29 mouse cellular contexts compared by ENCODE assay signal in the genomic region with DNA sequence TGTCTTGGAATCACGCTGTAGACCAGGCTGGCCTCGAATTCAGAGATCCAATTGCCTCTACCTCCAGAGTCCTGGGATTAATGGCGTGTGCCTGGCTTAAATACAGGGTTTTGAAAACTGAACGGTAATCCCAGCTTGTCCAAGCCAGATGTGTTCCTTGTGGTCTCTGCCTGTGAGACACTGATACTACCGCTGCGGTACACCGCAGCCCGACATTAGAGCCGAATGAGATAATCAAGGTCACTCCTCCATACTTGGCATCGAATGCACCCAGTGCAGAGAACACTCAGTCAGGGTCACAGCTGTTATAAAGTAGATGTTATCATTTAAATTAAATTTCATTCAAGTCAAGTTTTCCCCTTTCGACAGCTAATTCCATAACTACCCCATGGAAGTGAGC. TPM values are rescaled to one million over a fixed set of nuclear protein-coding genes. Genes with fewer than 3 reads are reported as not detected.
DNase-seq lines count a peak whose midpoint lies in the region; ATAC-seq and TF ChIP-seq lines count a peak whose summit lies in the region.
"Had no signal": no experiment of that assay in that cellular context is flagged by ENCODE, and none has a peak within 500 bp of the region (broad histone marks: within the 10 kb centered on the region; RNA-seq: fewer than 3 reads in every experiment).

No protein-coding gene starts in this region.

- no peak for TF ChIP-seq RAD21 in MEL (IDR thresholded peaks at IDR 0.05; ENCODE audit: low read depth, low read length)

- H3K79me2 ChIP-seq in MEL (ENCODE audit: control insufficient read depth, insufficient read depth, low read length, poor library complexity), result peaks cover 4% of the 10 kb centered on the region; the same call in 1 of the 2 replicates

- no peaks in the 10 kb centered on the region for H3K27me3 ChIP-seq in embryonic facial prominence, embryonic 15.5 days
- H3K27me3 ChIP-seq in embryonic facial prominence, embryonic 10.5 days (replicated peaks; ENCODE audit: low read depth, poor library complexity, severe bottlenecking), result peaks cover 20% of the 10 kb centered on the region
- H3K27me3 ChIP-seq in limb, embryonic 13.5 days, result peaks cover 10% of the 10 kb centered on the region
- H3K27me3 ChIP-seq in limb, embryonic 10.5 days (ENCODE audit: low read depth, poor library complexity, severe bottlenecking), result peaks cover 20% of the 10 kb centered on the region
- peaks cover 0 to 2% of the 10 kb centered on the region in 2 experiments; a peak in 1 of 4 replicates for H3K27me3 ChIP-seq in MEL (ENCODE audit: control insufficient read depth in 1 of 2, insufficient read depth in 2 of 2, low read length in 2 of 2)
- no peaks in the 10 kb centered on the region for H3K27me3 ChIP-seq in forebrain, postnatal 0 days (ENCODE audit: insufficient read depth, low read length)

- no peak overlapping the region for H3K27ac ChIP-seq in embryonic facial prominence, embryonic 15.5 days (replicated peaks)
- H3K27ac ChIP-seq in embryonic facial prominence, embryonic 10.5 days (replicated peaks), result no peak overlapping the region
- no peak overlapping the region for H3K27ac ChIP-seq in limb, embryonic 13.5 days
- H3K27ac ChIP-seq in limb, embryonic 10.5 days, result no peak overlapping the region
- no peak overlapping the region; the same call in 1 of the 2 replicates for H3K27ac ChIP-seq in MEL (ENCODE audit: control insufficient read depth, low read depth, low read length)
- no peak overlapping the region for H3K27ac ChIP-seq in forebrain, postnatal 0 days (ENCODE audit: low read depth, low read length)
- H3K27ac ChIP-seq: embryonic facial prominence, embryonic 12.5 days; forebrain, embryonic 12.5 days; limb, embryonic 12.5 days had no signal

- peaks cover 11% of the 10 kb centered on the region for H3K36me3 ChIP-seq in embryonic facial prominence, embryonic 15.5 days
- H3K36me3 ChIP-seq in embryonic facial prominence, embryonic 10.5 days (replicated peaks), result peaks cover 13% of the 10 kb centered on the region
- peaks cover 9% of the 10 kb centered on the region for H3K36me3 ChIP-seq in limb, embryonic 13.5 days
- peaks cover 14% of the 10 kb centered on the region for H3K36me3 ChIP-seq in limb, embryonic 10.5 days
- peaks cover 0 to 14% of the 10 kb centered on the region in 2 experiments; a peak in 2 of 4 replicates for H3K36me3 ChIP-seq in MEL (ENCODE audit: control insufficient read depth in 1 of 2, insufficient read depth in 2 of 2, low read length in 2 of 2)
- H3K36me3 ChIP-seq in forebrain, postnatal 0 days (ENCODE audit: insufficient read depth), result peaks cover 9% of the 10 kb centered on the region

- no peak for TF ChIP-seq CTCF in MEL (IDR thresholded peaks at IDR 0.05 in 2 of 3, conservative IDR thresholded peaks at IDR 0.05 in 1 of 3; ENCODE audit: control insufficient read depth in 1 of 3, insufficient read depth in 1 of 3, low read depth in 2 of 3, low read length in 3 of 3, poor library complexity in 1 of 3, severe bottlenecking in 1 of 3)
- no peak for TF ChIP-seq CTCF in forebrain, postnatal 0 days (IDR thresholded peaks at IDR 0.05; ENCODE audit: low read depth)

- H3K9me3 ChIP-seq in embryonic facial prominence, embryonic 15.5 days (replicated peaks), result no peaks in the 10 kb centered on the region
- H3K9me3 ChIP-seq in embryonic facial prominence, embryonic 10.5 days, result no peaks in the 10 kb centered on the region
- no peaks in the 10 kb centered on the region for H3K9me3 ChIP-seq in limb, embryonic 13.5 days
- no peaks in the 10 kb centered on the region for H3K9me3 ChIP-seq in limb, embryonic 10.5 days (replicated peaks)
- H3K9me3 ChIP-seq in MEL (replicated peaks; ENCODE audit: insufficient read depth, low read length), result no peaks in the 10 kb centered on the region
- H3K9me3 ChIP-seq in forebrain, postnatal 0 days (ENCODE audit: low read length), result no peaks in the 10 kb centered on the region
- H3K9me3 ChIP-seq: embryonic facial prominence, embryonic 12.5 days; forebrain, embryonic 12.5 days; limb, embryonic 12.5 days; megakaryocyte, embryonic 14.5 days had no signal

- H3K9ac ChIP-seq in embryonic facial prominence, embryonic 15.5 days, result no peak overlapping the region
- H3K9ac ChIP-seq in limb, embryonic 13.5 days, result no peak overlapping the region
- H3K9ac ChIP-seq in MEL (ENCODE audit: control insufficient read depth, low read depth, low read length, poor library complexity, severe bottlenecking), result no peak overlapping the region
- H3K9ac ChIP-seq in forebrain, postnatal 0 days, result no peak overlapping the region

- peak; percentile 94 to 96 for TF ChIP-seq EP300 in MEL (IDR thresholded peaks at IDR 0.05; ENCODE audit: low read depth in 1 of 2, low read length in 2 of 2)

- H3K4me3 ChIP-seq in embryonic facial prominence, embryonic 15.5 days (replicated peaks), result peak overlapping the region; percentile 69; the same call in 1 of the 2 replicates
- no peak overlapping the region for H3K4me3 ChIP-seq in embryonic facial prominence, embryonic 10.5 days
- H3K4me3 ChIP-seq in limb, embryonic 13.5 days, result no peak overlapping the region
- H3K4me3 ChIP-seq in limb, embryonic 10.5 days, result no peak overlapping the region; the same call in 1 of the 2 replicates
- no peak overlapping the region for H3K4me3 ChIP-seq in MEL (ENCODE audit: control insufficient read depth in 1 of 2, insufficient read depth in 1 of 2, low read depth in 2 of 2, low read length in 2 of 2)
- no peak overlapping the region for H3K4me3 ChIP-seq in forebrain, postnatal 0 days (ENCODE audit: low read depth, low read length)

- no peak for DNase-seq in embryonic facial prominence, embryonic 10.5 days (ENCODE audit: low spot score)
- no peak for DNase-seq in limb, embryonic 10.5 days (ENCODE audit: low spot score)
- DNase-seq in MEL (ENCODE audit: low read depth, low spot score), result peak; percentile 92
- no peak for DNase-seq in forebrain, postnatal 0 days
- DNase-seq: cerebellum, adult 11 months; heart, adult 11 months; kidney, postnatal 25 days; lung, adult 18-20 months; right cerebral cortex, postnatal 4 days had no signal

- TF ChIP-seq POLR2A in MEL (IDR thresholded peaks at IDR 0.05; ENCODE audit: control insufficient read depth in 1 of 2, insufficient read depth in 1 of 2, low read depth in 1 of 2, low read length in 2 of 2, poor library complexity in 1 of 2), result no peak

- no peak overlapping the region for H3K4me2 ChIP-seq in embryonic facial prominence, embryonic 15.5 days (replicated peaks)
- 0 out of 2 replicates have a peak overlapping the region, but pooled peaks have one; percentile 96 for H3K4me2 ChIP-seq in limb, embryonic 13.5 days (replicated peaks)
- no peak overlapping the region for H3K4me2 ChIP-seq in forebrain, postnatal 0 days (ENCODE audit: low read depth)

- WGBS in embryonic facial prominence, embryonic 15.5 days, result 76% methylated on average over 11 of the region's 11 CpGs
- 91% methylated on average over 11 of the region's 11 CpGs for WGBS in embryonic facial prominence, embryonic 10.5 days
- WGBS in limb, embryonic 13.5 days, result 92% methylated on average over 11 of the region's 11 CpGs
- 94% methylated on average over 11 of the region's 11 CpGs for WGBS in limb, embryonic 10.5 days
- WGBS in forebrain, postnatal 0 days, result 95% methylated on average over 11 of the region's 11 CpGs

- H3K4me1 ChIP-seq in embryonic facial prominence, embryonic 15.5 days, result peaks cover 48% of the 10 kb centered on the region
- H3K4me1 ChIP-seq in embryonic facial prominence, embryonic 10.5 days, result peaks cover 42% of the 10 kb centered on the region
- peaks cover 37% of the 10 kb centered on the region for H3K4me1 ChIP-seq in limb, embryonic 13.5 days
- peaks cover 32% of the 10 kb centered on the region for H3K4me1 ChIP-seq in limb, embryonic 10.5 days
- H3K4me1 ChIP-seq in MEL (ENCODE audit: control insufficient read depth in 1 of 2, insufficient read depth in 2 of 2, low read length in 2 of 2), result peaks cover 2 to 26% of the 10 kb centered on the region in 2 experiments
- H3K4me1 ChIP-seq in forebrain, postnatal 0 days (ENCODE audit: insufficient read depth), result peaks cover 14% of the 10 kb centered on the region; the same call in 1 of the 2 replicates

- no peak for ATAC-seq in embryonic facial prominence, embryonic 15.5 days (ENCODE audit: insufficient number of reproducible peaks, low FRiP score, low TSS enrichment, low read depth)
- no peak for ATAC-seq in limb, embryonic 13.5 days (ENCODE audit: low FRiP score, low read depth)
- ATAC-seq in megakaryocyte progenitor cell, adult 5-6 weeks (replicated peaks; ENCODE audit: poor library complexity), result peak; percentile 40
- no peak for ATAC-seq in forebrain, postnatal 0 days
- ATAC-seq: hindbrain, postnatal 0 days had no signal

RNA-seq across cellular contexts. Expression of gene Irgq, which starts 1.6 kb away (rescaled TPM):
- polyA plus RNA-seq in embryonic facial prominence, embryonic 15.5 days (2015; fragmentation: Nextera tagmentation; extraction: Ambion mirVana), result 11.2 and 11.4 TPM in 2 replicates
- polyA plus RNA-seq in embryonic facial prominence, embryonic 10.5 days (2016; fragmentation: Nextera tagmentation; extraction: Ambion mirVana), result 8.2 and 8.9 TPM in 2 replicates
- polyA plus RNA-seq in limb, embryonic 13.5 days (2015; fragmentation: Nextera tagmentation; extraction: Ambion mirVana), result 6.8 and 8.1 TPM in 2 replicates
- 6.5 and 8.4 TPM in 2 replicates for polyA plus RNA-seq in limb, embryonic 10.5 days (2016; fragmentation: Nextera tagmentation; extraction: Ambion mirVana)
- 3.6 and 4.7 TPM in 2 replicates for total RNA-seq in MEL (2012; rRNA removed)
- polyA plus RNA-seq in MEL (2012; ENCODE audit: insufficient read depth in 1 of 2, insufficient read length in 2 of 2, low read depth in 1 of 2, low replicate concordance in 2 of 2, missing spikeins in 1 of 2), result 1 to 10 TPM in 1 of 2 experiments, not detected in 1; 5.8 TPM
- 3.2 and 4.4 TPM in 2 replicates for total RNA-seq in megakaryocyte progenitor cell, adult 5-6 weeks (2015)
- 4.7 and 5.3 TPM in 2 replicates for total RNA-seq in megakaryocyte progenitor cell, adult 5-6 weeks (2017)
- total RNA-seq in forebrain, postnatal 0 days (2014; rRNA removed), result 103 and 119 TPM in 2 replicates
- polyA plus RNA-seq in forebrain, postnatal 0 days (2015; fragmentation: Nextera tagmentation; extraction: Ambion mirVana), result 20.8 and 26.8 TPM in 2 replicates

RNA-seq across cellular contexts. Expression of gene AC161166.1, which starts 16.6 kb away (rescaled TPM):
- polyA plus RNA-seq in embryonic facial prominence, embryonic 15.5 days (2015; fragmentation: Nextera tagmentation; extraction: Ambion mirVana), result 0.62 and 0.72 TPM in 2 replicates
- 1.2 TPM in 2 replicates for polyA plus RNA-seq in embryonic facial prominence, embryonic 10.5 days (2016; fragmentation: Nextera tagmentation; extraction: Ambion mirVana)
- 0.42 and 0.66 TPM in 2 replicates for polyA plus RNA-seq in limb, embryonic 13.5 days (2015; fragmentation: Nextera tagmentation; extraction: Ambion mirVana)
- 1.0 and 1.4 TPM in 2 replicates for polyA plus RNA-seq in limb, embryonic 10.5 days (2016; fragmentation: Nextera tagmentation; extraction: Ambion mirVana)
- not detected in 2 replicates for total RNA-seq in MEL (2012; rRNA removed)
- under 1 TPM in 1 of 2 experiments, not detected in 1; 0.13 TPM for polyA plus RNA-seq in MEL (2012; ENCODE audit: insufficient read depth in 1 of 2, insufficient read length in 2 of 2, low read depth in 1 of 2, low replicate concordance in 2 of 2, missing spikeins in 1 of 2)
- not detected in 2 replicates for total RNA-seq in megakaryocyte progenitor cell, adult 5-6 weeks (2015)
- not detected in 2 replicates for total RNA-seq in megakaryocyte progenitor cell, adult 5-6 weeks (2017)
- total RNA-seq in forebrain, postnatal 0 days (2014; rRNA removed), result not detected in 2 replicates
- 0.13 and 0.31 TPM in 2 replicates for polyA plus RNA-seq in forebrain, postnatal 0 days (2015; fragmentation: Nextera tagmentation; extraction: Ambion mirVana)
- total RNA-seq: adrenal gland, postnatal 36 days; gastrocnemius, adult 8-10 months; heart, postnatal 25 days; hindbrain, postnatal 0 days; layer of hippocampus, adult 2 months; layer of hippocampus, postnatal 25 days; left cerebral cortex, postnatal 10 days had no signal
- polyA plus RNA-seq: cortical plate, adult 2 months; erythroblast, embryonic 14.5 days had no signal

RNA-seq across cellular contexts. Expression of gene Pinlyp, which starts 17.1 kb away (rescaled TPM):
- polyA plus RNA-seq in embryonic facial prominence, embryonic 15.5 days (2015; fragmentation: Nextera tagmentation; extraction: Ambion mirVana), result 9.4 and 16.4 TPM in 2 replicates
- polyA plus RNA-seq in embryonic facial prominence, embryonic 10.5 days (2016; fragmentation: Nextera tagmentation; extraction: Ambion mirVana), result not detected in 2 replicates
- not detected in 2 replicates for polyA plus RNA-seq in limb, embryonic 13.5 days (2015; fragmentation: Nextera tagmentation; extraction: Ambion mirVana)
- polyA plus RNA-seq in limb, embryonic 10.5 days (2016; fragmentation: Nextera tagmentation; extraction: Ambion mirVana), result not detected in 2 replicates
- not detected in 2 replicates for total RNA-seq in MEL (2012; rRNA removed)
- not detected for polyA plus RNA-seq in MEL (2012; ENCODE audit: insufficient read depth in 1 of 2, insufficient read length in 2 of 2, low read depth in 1 of 2, low replicate concordance in 2 of 2, missing spikeins in 1 of 2)
- not detected in 2 replicates for total RNA-seq in megakaryocyte progenitor cell, adult 5-6 weeks (2015)
- total RNA-seq in megakaryocyte progenitor cell, adult 5-6 weeks (2017), result not detected in 2 replicates
- 0.31 and 0.43 TPM in 2 replicates for total RNA-seq in forebrain, postnatal 0 days (2014; rRNA removed)
- not detected in 2 replicates for polyA plus RNA-seq in forebrain, postnatal 0 days (2015; fragmentation: Nextera tagmentation; extraction: Ambion mirVana)
- total RNA-seq: adrenal gland, postnatal 36 days; ES-E14; gastrocnemius, adult 8-10 months; heart, postnatal 25 days; hindbrain, postnatal 0 days; layer of hippocampus, adult 2 months; layer of hippocampus, postnatal 25 days; left cerebral cortex, postnatal 10 days had no signal
- polyA plus RNA-seq: embryonic facial prominence, embryonic 12.5 days; erythroblast, embryonic 14.5 days; forebrain, embryonic 12.5 days; heart, embryonic 14.5 days; hindbrain, postnatal 0 days; limb, embryonic 12.5 days; midbrain, embryonic 16.5 days; neural tube, embryonic 14.5 days had no signal

RNA-seq across cellular contexts. Expression of gene Xrcc1, which starts 17.2 kb away (rescaled TPM):
- polyA plus RNA-seq in embryonic facial prominence, embryonic 15.5 days (2015; fragmentation: Nextera tagmentation; extraction: Ambion mirVana), result 122 and 127 TPM in 2 replicates
- polyA plus RNA-seq in embryonic facial prominence, embryonic 10.5 days (2016; fragmentation: Nextera tagmentation; extraction: Ambion mirVana), result 169 TPM in 2 replicates
- polyA plus RNA-seq in limb, embryonic 13.5 days (2015; fragmentation: Nextera tagmentation; extraction: Ambion mirVana), result 125 and 131 TPM in 2 replicates
- 163 and 182 TPM in 2 replicates for polyA plus RNA-seq in limb, embryonic 10.5 days (2016; fragmentation: Nextera tagmentation; extraction: Ambion mirVana)
- total RNA-seq in MEL (2012; rRNA removed), result 84.4 and 97.4 TPM in 2 replicates
- polyA plus RNA-seq in MEL (2012; ENCODE audit: insufficient read depth in 1 of 2, insufficient read length in 2 of 2, low read depth in 1 of 2, low replicate concordance in 2 of 2, missing spikeins in 1 of 2), result 100 to 1,000 TPM; 101 to 574 TPM
- 35.8 and 43.4 TPM in 2 replicates for total RNA-seq in megakaryocyte progenitor cell, adult 5-6 weeks (2015)
- total RNA-seq in megakaryocyte progenitor cell, adult 5-6 weeks (2017), result 40.0 and 44.3 TPM in 2 replicates
- 41.1 and 49.8 TPM in 2 replicates for total RNA-seq in forebrain, postnatal 0 days (2014; rRNA removed)
- polyA plus RNA-seq in forebrain, postnatal 0 days (2015; fragmentation: Nextera tagmentation; extraction: Ambion mirVana), result 42.1 and 48.6 TPM in 2 replicates

RNA-seq across cellular contexts. Expression of gene Zfp428, which starts 22.1 kb away (rescaled TPM):
- 65.9 and 69.2 TPM in 2 replicates for polyA plus RNA-seq in embryonic facial prominence, embryonic 15.5 days (2015; fragmentation: Nextera tagmentation; extraction: Ambion mirVana)
- polyA plus RNA-seq in embryonic facial prominence, embryonic 10.5 days (2016; fragmentation: Nextera tagmentation; extraction: Ambion mirVana), result 100.0 and 110 TPM in 2 replicates
- 64.2 and 68.3 TPM in 2 replicates for polyA plus RNA-seq in limb, embryonic 13.5 days (2015; fragmentation: Nextera tagmentation; extraction: Ambion mirVana)
- polyA plus RNA-seq in limb, embryonic 10.5 days (2016; fragmentation: Nextera tagmentation; extraction: Ambion mirVana), result 107 and 130 TPM in 2 replicates
- 10.3 and 12.4 TPM in 2 replicates for total RNA-seq in MEL (2012; rRNA removed)
- 10 to 100 TPM in 1 of 2 experiments, not detected in 1; 16.4 TPM for polyA plus RNA-seq in MEL (2012; ENCODE audit: insufficient read depth in 1 of 2, insufficient read length in 2 of 2, low read depth in 1 of 2, low replicate concordance in 2 of 2, missing spikeins in 1 of 2)
- total RNA-seq in megakaryocyte progenitor cell, adult 5-6 weeks (2015), result 2.0 and 2.2 TPM in 2 replicates
- total RNA-seq in megakaryocyte progenitor cell, adult 5-6 weeks (2017), result 1.3 and 3.6 TPM in 2 replicates
- 196 and 242 TPM in 2 replicates for total RNA-seq in forebrain, postnatal 0 days (2014; rRNA removed)
- polyA plus RNA-seq in forebrain, postnatal 0 days (2015; fragmentation: Nextera tagmentation; extraction: Ambion mirVana), result 258 and 279 TPM in 2 replicates
